Comparison of ENCODE assay signal across 28 mouse cellular contexts in genomic region chr6:86060170-86060569, GRCm38 (mm10). TPM values are rescaled to one million over a fixed set of nuclear protein-coding genes. Genes with fewer than 3 reads are reported as not detected.
A peak's percentile ranks its signal among the peaks of the same experiment; 100 is the strongest.
DNase-seq lines count a peak whose midpoint lies in the region; ATAC-seq and TF ChIP-seq lines count a peak whose summit lies in the region.
"Had no signal": no experiment of that assay in that cellular context is flagged by ENCODE, and none has a peak within 500 bp of the region (broad histone marks: within the 10 kb centered on the region; RNA-seq: fewer than 3 reads in every experiment).

No protein-coding gene starts in this region.

- H3K9me3 ChIP-seq in hindbrain, embryonic 10.5 days: no peaks in the 10 kb centered on the region
- no peaks in the 10 kb centered on the region for H3K9me3 ChIP-seq in hindbrain, postnatal 0 days (ENCODE audit: low read length)
- no peaks in the 10 kb centered on the region for H3K9me3 ChIP-seq in forebrain, embryonic 16.5 days (ENCODE audit: control insufficient read depth, low read length)
- H3K9me3 ChIP-seq in midbrain, embryonic 10.5 days (replicated peaks): no peaks in the 10 kb centered on the region
- H3K9me3 ChIP-seq in neural tube, embryonic 14.5 days (ENCODE audit: control insufficient read depth, low read length): no peaks in the 10 kb centered on the region
- H3K9me3 ChIP-seq: heart, embryonic 12.5 days had no signal

- H3K4me1 ChIP-seq in hindbrain, embryonic 10.5 days (replicated peaks): peaks cover 71% of the 10 kb centered on the region
- H3K4me1 ChIP-seq in hindbrain, postnatal 0 days (ENCODE audit: insufficient read depth, low read length): peaks cover 31% of the 10 kb centered on the region
- H3K4me1 ChIP-seq in forebrain, embryonic 16.5 days (replicated peaks; ENCODE audit: control insufficient read depth, insufficient read depth, low read length): peaks cover 76% of the 10 kb centered on the region
- peaks cover 82% of the 10 kb centered on the region for H3K4me1 ChIP-seq in midbrain, embryonic 10.5 days
- peaks cover 63% of the 10 kb centered on the region for H3K4me1 ChIP-seq in neural tube, embryonic 14.5 days (ENCODE audit: control insufficient read depth, insufficient read depth, low read length)
- no peaks in the 10 kb centered on the region for H3K4me1 ChIP-seq in kidney, adult 2 months (ENCODE audit: control insufficient read depth, insufficient read depth, low read length)

- ATAC-seq in hindbrain, postnatal 0 days: no peak
- no peak for ATAC-seq in forebrain, embryonic 16.5 days
- no peak for ATAC-seq in neural tube, embryonic 14.5 days (ENCODE audit: low read depth)

- no peak overlapping the region for H3K4me2 ChIP-seq in hindbrain, postnatal 0 days (ENCODE audit: low read depth, low read length)
- no peak overlapping the region for H3K4me2 ChIP-seq in forebrain, embryonic 16.5 days (ENCODE audit: low read length)
- H3K4me2 ChIP-seq in neural tube, embryonic 14.5 days (ENCODE audit: low read depth, low read length): no peak overlapping the region
- H3K4me2 ChIP-seq: heart, embryonic 12.5 days; liver, embryonic 11.5 days had no signal

- no peak overlapping the region for H3K9ac ChIP-seq in hindbrain, postnatal 0 days (replicated peaks; ENCODE audit: low read length)
- H3K9ac ChIP-seq in forebrain, embryonic 16.5 days (replicated peaks; ENCODE audit: low read depth, low read length): no peak overlapping the region
- no peak overlapping the region for H3K9ac ChIP-seq in neural tube, embryonic 14.5 days (replicated peaks; ENCODE audit: low read depth, low read length)
- H3K9ac ChIP-seq: heart, embryonic 12.5 days had no signal

- no peak for DNase-seq in hindbrain, embryonic 10.5 days (ENCODE audit: low spot score)
- no peak for DNase-seq in hindbrain, postnatal 0 days (ENCODE audit: low spot score)
- no peak for DNase-seq in midbrain, embryonic 10.5 days (ENCODE audit: low spot score)
- no peak for DNase-seq in thymus, postnatal 4 days
- DNase-seq in kidney, adult 2 months: no peak
- no peak for DNase-seq in liver
- DNase-seq: adrenal gland, postnatal 10 days; cerebellum, adult 18-20 months; kidney, adult 9 months; layer of hippocampus, postnatal 36 days; left cerebral cortex, postnatal 4 days; lung, adult 2 months; lung, postnatal 4 days; right cerebral cortex, adult 18-20 months; thymus, adult 2 months had no signal

- H3K27me3 ChIP-seq in hindbrain, embryonic 10.5 days (ENCODE audit: insufficient read depth, poor library complexity, severe bottlenecking): no peaks in the 10 kb centered on the region
- no peaks in the 10 kb centered on the region for H3K27me3 ChIP-seq in hindbrain, postnatal 0 days (ENCODE audit: insufficient read depth, low read length)
- no peaks in the 10 kb centered on the region for H3K27me3 ChIP-seq in forebrain, embryonic 16.5 days (replicated peaks; ENCODE audit: control insufficient read depth, insufficient read depth, low read length)
- no peaks in the 10 kb centered on the region for H3K27me3 ChIP-seq in midbrain, embryonic 10.5 days (ENCODE audit: low read depth, poor library complexity, severe bottlenecking)
- no peaks in the 10 kb centered on the region for H3K27me3 ChIP-seq in neural tube, embryonic 14.5 days (ENCODE audit: control insufficient read depth, insufficient read depth, low read length)
- H3K27me3 ChIP-seq in kidney, adult 2 months (replicated peaks; ENCODE audit: control insufficient read depth, insufficient read depth, low read length): no peaks in the 10 kb centered on the region

- TF ChIP-seq POLR2A in kidney, adult 2 months (IDR thresholded peaks at IDR 0.05; ENCODE audit: low read depth, low read length): no peak

- no peak for TF ChIP-seq CTCF in hindbrain, postnatal 0 days (IDR thresholded peaks at IDR 0.05; ENCODE audit: low read depth)
- no peak for TF ChIP-seq CTCF in kidney, adult 2 months (conservative IDR thresholded peaks at IDR 0.05; ENCODE audit: insufficient read depth, insufficient read length, low read depth, low read length)

- peak overlapping the region; percentile 85 for H3K27ac ChIP-seq in hindbrain, embryonic 10.5 days
- H3K27ac ChIP-seq in hindbrain, postnatal 0 days: no peak overlapping the region
- H3K27ac ChIP-seq in forebrain, embryonic 16.5 days (ENCODE audit: low read length): peak overlapping the region; percentile 95; the same call in 1 of the 2 replicates
- H3K27ac ChIP-seq in midbrain, embryonic 10.5 days (replicated peaks): peak overlapping the region; percentile 79
- H3K27ac ChIP-seq in neural tube, embryonic 14.5 days (ENCODE audit: low read depth, low read length): peak overlapping the region; percentile 86; the same call in 1 of the 2 replicates
- H3K27ac ChIP-seq in kidney, adult 2 months (ENCODE audit: insufficient read depth, low read depth, low read length): no peak overlapping the region

- H3K36me3 ChIP-seq in hindbrain, embryonic 10.5 days: no peaks in the 10 kb centered on the region
- H3K36me3 ChIP-seq in hindbrain, postnatal 0 days (ENCODE audit: insufficient read depth, low read length): no peaks in the 10 kb centered on the region
- no peaks in the 10 kb centered on the region for H3K36me3 ChIP-seq in forebrain, embryonic 16.5 days (ENCODE audit: control insufficient read depth, insufficient read depth)
- no peaks in the 10 kb centered on the region for H3K36me3 ChIP-seq in midbrain, embryonic 10.5 days
- H3K36me3 ChIP-seq in neural tube, embryonic 14.5 days (ENCODE audit: control insufficient read depth, insufficient read depth, low read length): no peaks in the 10 kb centered on the region
- no peaks in the 10 kb centered on the region for H3K36me3 ChIP-seq in kidney, adult 2 months (ENCODE audit: control insufficient read depth, insufficient read depth, low read length)
- H3K36me3 ChIP-seq: heart, embryonic 12.5 days had no signal

- WGBS in hindbrain, embryonic 10.5 days: 96% methylated on average over 3 of the region's 3 CpGs
- 93% methylated on average over 3 of the region's 3 CpGs for WGBS in hindbrain, postnatal 0 days
- WGBS in forebrain, embryonic 16.5 days: 89% methylated on average over 3 of the region's 3 CpGs
- WGBS in midbrain, embryonic 10.5 days: 92% methylated on average over 3 of the region's 3 CpGs
- 94% methylated on average over 3 of the region's 3 CpGs for WGBS in neural tube, embryonic 14.5 days
- WGBS in kidney, adult 2 months: 95% methylated on average over 3 of the region's 3 CpGs

- no peak overlapping the region for H3K4me3 ChIP-seq in hindbrain, embryonic 10.5 days
- H3K4me3 ChIP-seq in hindbrain, postnatal 0 days (ENCODE audit: low read length): no peak overlapping the region
- H3K4me3 ChIP-seq in forebrain, embryonic 16.5 days (replicated peaks; ENCODE audit: low read length): no peak overlapping the region
- H3K4me3 ChIP-seq in midbrain, embryonic 10.5 days: no peak overlapping the region
- H3K4me3 ChIP-seq in neural tube, embryonic 14.5 days (ENCODE audit: low read depth, low read length): no peak overlapping the region
- no peak overlapping the region for H3K4me3 ChIP-seq in kidney, adult 2 months (ENCODE audit: insufficient read depth, low read depth, low read length)
- H3K4me3 ChIP-seq: erythroblast, embryonic 14.5 days; heart, embryonic 12.5 days had no signal

RNA-seq across cellular contexts. Expression of gene Add2, which starts 31.7 kb away (rescaled TPM):
- polyA plus RNA-seq in hindbrain, embryonic 10.5 days (2016; fragmentation: Nextera tagmentation; extraction: Ambion mirVana): 43.6 and 84.1 TPM in 2 replicates
- total RNA-seq in hindbrain, postnatal 0 days (2014; rRNA removed): 132 and 149 TPM in 2 replicates
- polyA plus RNA-seq in hindbrain, postnatal 0 days (2015; fragmentation: Nextera tagmentation; extraction: Ambion mirVana): 84.6 and 90.0 TPM in 2 replicates
- 243 and 248 TPM in 2 replicates for polyA plus RNA-seq in forebrain, embryonic 16.5 days (2015; fragmentation: Nextera tagmentation; extraction: Ambion mirVana)
- polyA plus RNA-seq in midbrain, embryonic 10.5 days (2016; fragmentation: Nextera tagmentation; extraction: Ambion mirVana): 43.3 and 81.8 TPM in 2 replicates
- 94.7 and 111 TPM in 2 replicates for polyA plus RNA-seq in neural tube, embryonic 14.5 days (2014; fragmentation: Nextera tagmentation; extraction: Ambion mirVana)
- 1.1 and 1.5 TPM in 2 replicates for polyA plus RNA-seq in kidney, adult 2 months (2012; rRNA removed)

RNA-seq across cellular contexts. Expression of gene Figla, which starts 44.2 kb away (rescaled TPM):
- not detected in 2 replicates for polyA plus RNA-seq in hindbrain, embryonic 10.5 days (2016; fragmentation: Nextera tagmentation; extraction: Ambion mirVana)
- total RNA-seq in hindbrain, postnatal 0 days (2014; rRNA removed): not detected in 2 replicates
- not detected in 2 replicates for polyA plus RNA-seq in hindbrain, postnatal 0 days (2015; fragmentation: Nextera tagmentation; extraction: Ambion mirVana)
- polyA plus RNA-seq in forebrain, embryonic 16.5 days (2015; fragmentation: Nextera tagmentation; extraction: Ambion mirVana): not detected in 2 replicates
- polyA plus RNA-seq in midbrain, embryonic 10.5 days (2016; fragmentation: Nextera tagmentation; extraction: Ambion mirVana): not detected in 2 replicates
- not detected in 2 replicates for polyA plus RNA-seq in neural tube, embryonic 14.5 days (2014; fragmentation: Nextera tagmentation; extraction: Ambion mirVana)
- not detected in 2 replicates for polyA plus RNA-seq in kidney, adult 2 months (2012; rRNA removed)
- total RNA-seq: adrenal gland, postnatal 10 days; common myeloid progenitor, adult 5-6 weeks; hematopoietic stem cell, adult 5-6 weeks; layer of hippocampus, postnatal 36 days; left cerebral cortex, postnatal 4 days; MEL had no signal
- polyA plus RNA-seq: embryonic facial prominence, embryonic 11.5 days; erythroblast, embryonic 14.5 days; gonadal fat pad, adult 2 months; heart, embryonic 12.5 days; large intestine, adult 2 months; liver, embryonic 11.5 days; lung, adult 2 months; small intestine, adult 2 months; stomach, embryonic 14.5 days; thymus, adult 2 months had no signal

Comparison
In these comparisons a context has a peak if more than half of its experiments do, and no peak if none do; other contexts are left out.
1. H3K27ac ChIP-seq: peak in hindbrain, embryonic 10.5 days (single experiment), forebrain, embryonic 16.5 days (single experiment), midbrain, embryonic 10.5 days (single experiment) and neural tube, embryonic 14.5 days (single experiment); none in hindbrain, postnatal 0 days (single experiment) and kidney, adult 2 months (single experiment).
2. RNA of gene Add2, which starts 31.7 kb away (polyA plus RNA-seq): 243 to 248 TPM in forebrain, embryonic 16.5 days, 94.7 to 111 TPM in neural tube, embryonic 14.5 days, 84.6 to 90.0 TPM in hindbrain, postnatal 0 days, 43.6 to 84.1 TPM in hindbrain, embryonic 10.5 days and 43.3 to 81.8 TPM in midbrain, embryonic 10.5 days; 1.1 to 1.5 TPM in kidney, adult 2 months; every median in the first group is over 10 times any median in the second.